Mouse (Mus musculus): Measurements from ENCODE around the gene Gm49405.

GRCm38 (mm10) chr19:4014802-4015201 lies 14.4 kb downstream of the Gm49405 start:
- TF ChIP-seq CTCF (IDR thresholded peaks at IDR 0.05; ENCODE audit: borderline replicate concordance, insufficient read depth, low read length): no peak
- no peak for TF ChIP-seq POLR2A (IDR thresholded peaks at IDR 0.05; ENCODE audit: low read depth, low read length)

Data from embryonic fibroblast, embryonic 13.5 days (primary cell).